Mouse (Mus musculus) limb, embryonic 11.5 days (tissue): ENCODE results near the gene Adamts9. TPM values are rescaled to one million over a fixed set of nuclear protein-coding genes. Genes with fewer than 3 reads are reported as not detected.

Experiments
- ATAC-seq: fragments of 200-750 bp; cut with Nextera tagmentation; 2 replicates; pipeline ENCODE4 v1.8.0; 2017; ENCODE audit warnings: low read depth; ENCODE audit not compliant: insufficient number of reproducible peaks, low FRiP score, low TSS enrichment
- DNase-seq: peaks from one replicate; pipeline ENCODE4 v3.0.0-alpha.2; 2015; ENCODE audit warnings: low spot score
- H3K27ac ChIP-seq: fragments of 300-500 bp; sonication (generic); replicated peaks from 2 replicates; pipeline ENCODE4 v1.5.1; 2014; ENCODE audit warnings: low read depth, mild to moderate bottlenecking, low read length
- H3K27me3 ChIP-seq: fragments of 300-500 bp; sonication (generic); 2 replicates; pipeline ENCODE4 v1.6.1; 2014; ENCODE audit warnings: mild to moderate bottlenecking, low read length, mixed read lengths; ENCODE audit not compliant: control insufficient read depth, insufficient read depth
- H3K36me3 ChIP-seq: fragments of 300-500 bp; sonication (generic); 2 replicates; pipeline ENCODE4 v1.6.1; 2014; ENCODE audit warnings: mild to moderate bottlenecking, low read length, moderate library complexity, mixed read lengths; ENCODE audit not compliant: control insufficient read depth, insufficient read depth
- H3K4me1 ChIP-seq: fragments of 300-500 bp; sonication (generic); 2 replicates; pipeline ENCODE4 v1.6.1; 2014; ENCODE audit warnings: low read length, mixed read lengths; ENCODE audit not compliant: control insufficient read depth, insufficient read depth
- H3K4me2 ChIP-seq: fragments of 300-500 bp; sonication (generic); 2 replicates; pipeline ENCODE4 v1.6.1; 2014; ENCODE audit warnings: low read depth, mild to moderate bottlenecking, moderate library complexity; ENCODE audit not compliant: severe bottlenecking
- H3K4me3 ChIP-seq: fragments of 300-500 bp; sonication (generic); 2 replicates; pipeline ENCODE4 v1.5.1; 2014; ENCODE audit warnings: low read depth, low read length
- H3K9ac ChIP-seq: fragments of 300-500 bp; sonication (generic); 2 replicates; pipeline ENCODE4 v1.6.1; 2014; ENCODE audit warnings: mild to moderate bottlenecking, low read length
- H3K9me3 ChIP-seq: fragments of 300-500 bp; sonication (generic); 2 replicates; pipeline ENCODE4 v1.6.1; 2016; ENCODE audit warnings: low read length; ENCODE audit not compliant: control insufficient read depth
- WGBS: fragments of 180-500 bp; shearing (Covaris S2); extraction: QIAGEN DNeasy Blood & Tissue Kit; methylation state at CpG from one replicate; pipeline ENCODE4 v1.1.7; 2014; 5-methylcytosine and 5-hydroxymethylcytosine counted together
- polyA plus RNA-seq: library from polyadenylated mRNA; unstranded; fragments of >200 nt; fragmentation: Nextera tagmentation; extraction: Ambion mirVana; gene quantifications from 2 replicates; pipeline ENCODE4 v1.2.1, GENCODE M21; 2014

Gene Adamts9
- polyA plus RNA-seq, 1 experiment from 2014 or later, result 3.0 TPM

DNA sequence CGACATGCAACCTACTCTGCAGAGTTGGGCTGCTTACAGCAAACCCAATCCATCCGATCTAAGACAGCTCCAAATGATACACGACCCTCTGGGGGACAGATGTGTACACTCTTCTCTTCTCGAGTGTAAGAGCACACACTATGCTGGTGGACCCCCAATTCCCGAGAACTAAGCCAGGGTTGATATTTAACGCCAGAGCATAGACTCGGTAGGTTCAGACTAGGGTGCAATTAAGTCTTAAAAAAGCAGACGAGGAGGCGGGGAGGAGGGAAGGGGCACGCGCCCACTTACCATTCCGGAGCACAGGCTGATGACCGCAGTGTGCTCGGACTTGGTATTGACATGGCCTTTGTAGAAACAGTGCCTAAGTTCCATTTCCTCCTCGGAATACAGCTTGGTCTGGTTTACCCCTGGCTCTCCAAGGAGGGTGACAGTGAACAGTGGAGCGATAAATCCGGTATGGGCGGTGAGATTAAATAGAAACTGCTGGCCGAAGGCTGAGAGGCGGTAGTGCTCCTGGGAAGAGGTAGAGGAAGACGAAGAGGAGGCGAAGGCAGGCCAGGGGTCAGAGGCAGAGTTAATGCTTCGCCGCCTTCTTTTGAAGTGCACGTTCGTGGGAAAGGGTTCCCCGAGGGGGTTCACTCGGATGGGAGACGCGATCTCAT, 1.4 kb downstream of the Adamts9 start:
- WGBS, result under 1% methylated on average over 30 of the region's 30 CpGs
- peak overlapping the region; percentile 38; the same call in 1 of the 2 replicates for H3K9ac ChIP-seq
- ATAC-seq (no peak; the same call in 1 of the 2 replicates), DNase-seq (peak; percentile 54)
- peak overlapping the region; percentile 46 for H3K4me3 ChIP-seq
- H3K4me1 ChIP-seq, result no peaks in the 10 kb centered on the region; the same call in 1 of the 2 replicates
- no peak overlapping the region for H3K27ac ChIP-seq
- H3K36me3 ChIP-seq, result no peaks in the 10 kb centered on the region
- peak overlapping the region; percentile 54 for H3K4me2 ChIP-seq
- no peaks in the 10 kb centered on the region for H3K9me3 ChIP-seq
- peaks cover 8% of the 10 kb centered on the region; the same call in 1 of the 2 replicates for H3K27me3 ChIP-seq

DNA sequence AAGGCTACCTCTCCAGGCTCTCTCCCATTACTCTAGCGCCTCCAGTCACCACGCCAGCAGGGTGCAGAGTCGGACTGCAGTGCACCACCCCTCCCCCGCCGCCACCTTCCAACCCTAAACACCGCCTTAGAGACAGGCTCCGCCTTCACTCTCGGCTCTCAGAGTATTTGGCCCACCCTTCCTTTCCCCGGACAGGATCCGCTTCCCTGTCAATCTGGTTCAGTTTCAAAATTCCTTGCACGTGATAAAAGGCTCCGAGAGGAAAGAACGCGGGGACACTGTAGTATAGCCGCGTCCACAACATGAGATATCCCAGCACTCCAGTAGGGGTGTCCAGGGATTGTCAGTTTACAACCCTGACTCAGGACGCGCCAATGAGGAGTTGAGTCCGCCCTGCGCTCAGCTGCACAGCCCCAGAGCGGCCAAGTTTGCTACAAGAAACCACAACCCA, 2.0 kb downstream of the Adamts9 start:
- Histone ChIP-seq H3K4me3 (peak overlapping the region; percentile 46), H3K9ac (peak overlapping the region; percentile 38; the same call in 1 of the 2 replicates), H3K4me2 (peak overlapping the region; percentile 54), H3K4me1 (no peaks in the 10 kb centered on the region; the same call in 1 of the 2 replicates), H3K9me3 (no peaks in the 10 kb centered on the region), H3K27me3 (peaks cover 8% of the 10 kb centered on the region; the same call in 1 of the 2 replicates), H3K27ac (no peak overlapping the region), H3K36me3 (no peaks in the 10 kb centered on the region)
- WGBS, result under 1% methylated on average over 21 of the region's 21 CpGs
- ATAC-seq (peak; percentile 53), DNase-seq (peak; percentile 78)

DNA sequence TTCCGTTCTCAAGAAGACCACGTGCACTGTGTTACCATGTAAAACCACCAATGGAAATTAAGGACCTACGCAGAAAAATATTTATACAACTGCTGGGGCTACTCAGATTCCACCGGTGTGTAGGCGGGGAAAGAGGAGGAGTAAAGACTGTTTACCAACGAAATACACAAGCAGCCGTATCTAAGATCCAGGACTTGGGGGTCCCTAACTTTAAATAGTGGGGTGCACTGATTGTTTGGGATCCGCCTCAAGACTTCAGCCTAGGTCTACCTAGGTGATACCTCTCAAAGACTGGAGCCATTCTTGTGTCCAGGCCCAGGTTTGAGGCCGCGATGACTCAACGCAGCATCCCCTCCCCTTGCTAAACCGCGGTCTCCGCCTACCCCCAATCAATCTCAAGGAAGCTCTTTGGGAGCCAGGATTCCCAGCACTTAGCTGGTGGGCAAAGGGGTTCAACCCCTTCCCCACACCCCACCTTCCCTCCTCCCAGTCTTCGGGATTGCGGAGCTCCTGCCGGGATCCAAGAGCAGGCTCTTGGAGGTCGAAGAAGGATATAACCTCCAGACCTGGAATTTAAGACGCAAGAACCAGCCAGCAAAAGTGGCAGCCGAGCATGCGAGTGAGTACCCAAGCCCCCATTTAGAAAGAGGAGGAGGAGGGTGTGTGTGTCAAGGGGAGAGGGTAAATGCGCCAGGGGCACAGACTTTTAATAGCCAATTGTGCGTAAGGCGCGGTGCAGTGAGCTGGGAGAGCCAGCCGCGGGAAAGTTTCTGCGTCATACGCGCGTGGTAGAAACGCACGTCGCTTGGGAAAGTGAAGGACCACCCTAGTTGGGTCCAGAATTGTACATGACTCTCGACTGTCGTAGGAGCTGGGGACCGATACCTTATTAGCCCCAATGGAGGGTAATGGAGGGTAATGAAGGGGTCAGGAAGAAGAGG, 2.8 kb downstream of the Adamts9 start:
- under 1% methylated on average over 37 of the region's 37 CpGs for WGBS

DNA sequence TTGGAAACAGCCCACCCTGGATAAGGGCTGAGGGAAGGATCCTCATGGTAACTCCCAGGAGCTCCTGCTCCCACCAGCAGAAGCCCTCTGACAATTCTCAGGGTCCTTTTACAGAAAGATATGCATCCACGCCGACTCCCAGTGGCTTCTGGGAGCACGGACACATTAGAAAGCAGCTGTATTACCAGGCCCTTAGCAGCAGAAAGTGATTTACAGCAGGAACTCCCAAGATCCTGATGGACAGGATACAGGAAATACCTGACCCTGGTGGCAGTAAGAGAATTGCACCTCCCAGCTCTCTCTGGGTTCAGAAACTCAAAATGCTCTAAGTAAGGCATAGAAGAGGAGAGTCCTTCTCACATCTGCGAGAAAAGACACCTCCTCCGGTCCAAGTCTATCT, 15.0 kb downstream of the Adamts9 start:
- ATAC-seq, result no peak
- Histone ChIP-seq H3K4me2 (no peak overlapping the region), H3K4me3 (no peak overlapping the region), H3K27ac (no peak overlapping the region), H3K4me1 (no peaks in the 10 kb centered on the region), H3K27me3 (no peaks in the 10 kb centered on the region), H3K9ac (no peak overlapping the region), H3K9me3 (no peaks in the 10 kb centered on the region), H3K36me3 (no peaks in the 10 kb centered on the region)
- DNase-seq, result no peak
- WGBS, result 82% methylated on average over 5 of the region's 5 CpGs

More for the DNA sequence above, 2.8 kb downstream of the Adamts9 start:
- no peak overlapping the region for H3K27ac ChIP-seq
- H3K9ac ChIP-seq, result peak overlapping the region; percentile 45
- no peaks in the 10 kb centered on the region; the same call in 1 of the 2 replicates for H3K4me1 ChIP-seq
- peaks cover 8% of the 10 kb centered on the region; the same call in 1 of the 2 replicates for H3K27me3 ChIP-seq
- DNase-seq (peak; percentile 61), ATAC-seq (no peak)
- H3K9me3 ChIP-seq, result no peaks in the 10 kb centered on the region
- H3K36me3 ChIP-seq, result no peaks in the 10 kb centered on the region
- peak overlapping the region; percentile 54 for H3K4me2 ChIP-seq
- peak overlapping the region; percentile 46 for H3K4me3 ChIP-seq

DNA sequence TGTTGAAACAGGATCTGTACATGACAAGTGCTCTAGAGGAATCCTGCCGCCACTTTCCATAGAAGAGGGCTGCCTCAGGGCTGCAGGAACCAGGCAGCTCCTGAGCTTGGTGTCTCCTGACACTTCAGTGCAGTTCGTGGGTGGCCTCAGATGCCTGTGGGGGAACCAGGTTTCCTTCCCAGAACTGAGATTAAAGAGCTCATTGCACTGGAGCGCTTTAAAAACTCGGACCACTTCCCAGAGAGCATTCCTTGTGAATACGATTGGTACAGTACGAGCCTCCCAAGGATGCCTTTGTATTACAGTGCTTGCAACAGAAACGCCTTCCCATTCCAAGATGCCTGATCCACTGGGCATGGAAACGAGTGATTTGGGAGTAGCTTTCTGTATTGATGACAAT, 18.8 kb downstream of the Adamts9 start:
- H3K4me1 ChIP-seq, result 0 out of 2 replicates have a peak, but pooled peaks cover 2% of the 10 kb centered on the region
- H3K9ac ChIP-seq, result no peak overlapping the region
- 68% methylated on average over 8 of the region's 8 CpGs for WGBS
- ATAC-seq, result no peak
- H3K4me2 ChIP-seq, result no peak overlapping the region
- H3K4me3 ChIP-seq, result no peak overlapping the region
- no peaks in the 10 kb centered on the region for H3K9me3 ChIP-seq
- H3K36me3 ChIP-seq, result no peaks in the 10 kb centered on the region
- no peaks in the 10 kb centered on the region for H3K27me3 ChIP-seq
- no peak for DNase-seq
- no peak overlapping the region for H3K27ac ChIP-seq

DNA sequence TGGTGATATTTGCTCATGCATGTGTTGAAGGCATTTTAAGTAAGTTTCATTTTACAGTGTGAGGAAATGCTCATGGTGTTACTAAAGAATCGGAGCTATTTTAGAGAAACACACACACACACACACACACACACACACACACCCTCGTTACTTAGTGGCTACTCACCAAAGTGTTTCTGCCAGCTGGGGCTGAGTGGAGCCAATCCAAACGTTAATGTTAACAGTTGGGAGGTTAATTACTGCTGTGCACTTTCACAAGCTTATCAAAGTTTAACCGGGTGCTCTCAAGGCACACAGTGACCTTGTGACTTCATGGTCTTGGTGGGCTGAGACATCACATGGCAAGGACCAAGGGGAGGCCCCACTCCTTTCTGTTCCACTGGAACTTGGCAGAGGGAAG, 21.4 kb downstream of the Adamts9 start:
- WGBS, result 29% methylated on average over 4 of the region's 4 CpGs
- H3K27ac ChIP-seq, result no peak overlapping the region
- H3K4me1 ChIP-seq, result 0 out of 2 replicates have a peak, but pooled peaks cover 2% of the 10 kb centered on the region
- no peak for DNase-seq
- H3K27me3 ChIP-seq, result no peaks in the 10 kb centered on the region
- no peaks in the 10 kb centered on the region for H3K36me3 ChIP-seq
- no peak overlapping the region for H3K9ac ChIP-seq
- no peak overlapping the region for H3K4me2 ChIP-seq
- ATAC-seq, result no peak
- H3K9me3 ChIP-seq, result no peaks in the 10 kb centered on the region
- H3K4me3 ChIP-seq, result no peak overlapping the region

DNA sequence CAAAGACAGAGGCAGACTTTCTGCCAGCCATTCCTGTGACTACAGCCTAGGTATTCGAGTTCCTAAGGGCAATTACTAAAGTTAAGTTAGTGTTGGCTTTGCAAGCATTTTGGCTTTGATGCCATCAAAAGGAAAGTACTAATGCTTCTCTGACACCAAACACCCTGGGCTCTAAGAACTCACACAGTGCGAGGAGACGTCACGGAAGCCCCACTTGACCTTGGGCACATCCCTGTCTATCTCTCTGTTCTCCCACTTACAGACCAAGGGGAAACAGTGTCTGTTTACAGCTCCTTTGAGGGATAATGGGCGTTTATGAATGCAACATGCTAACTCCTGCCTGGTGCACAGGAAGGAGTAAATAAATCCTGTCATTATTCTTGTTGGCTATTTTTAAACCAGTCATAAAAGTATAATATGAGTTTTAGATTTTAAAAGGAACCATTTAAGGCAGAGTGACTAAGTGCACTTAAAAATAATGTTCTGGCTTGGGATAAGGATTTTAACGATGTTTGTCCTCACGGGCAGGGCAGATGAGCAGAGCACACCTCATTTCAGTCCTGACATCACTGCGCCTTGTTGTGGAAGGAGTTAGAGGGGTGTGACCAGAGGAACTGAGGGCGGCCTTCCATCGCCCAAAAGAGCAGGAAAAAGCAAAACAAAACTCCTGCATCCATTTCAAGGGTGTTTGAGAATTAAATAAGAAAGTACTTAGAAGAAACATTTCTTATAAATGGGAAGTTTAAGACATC, 22.2 kb downstream of the Adamts9 start:
- no peak overlapping the region for H3K4me3 ChIP-seq
- no peak for DNase-seq
- no peak overlapping the region for H3K4me2 ChIP-seq
- H3K9ac ChIP-seq, result no peak overlapping the region
- H3K27ac ChIP-seq, result no peak overlapping the region
- ATAC-seq, result no peak
- WGBS, result 32% methylated on average over 10 of the region's 10 CpGs
- no peaks in the 10 kb centered on the region for H3K36me3 ChIP-seq
- no peaks in the 10 kb centered on the region for H3K27me3 ChIP-seq
- no peaks in the 10 kb centered on the region for H3K9me3 ChIP-seq
- H3K4me1 ChIP-seq, result 0 out of 2 replicates have a peak, but pooled peaks cover 2% of the 10 kb centered on the region

DNA sequence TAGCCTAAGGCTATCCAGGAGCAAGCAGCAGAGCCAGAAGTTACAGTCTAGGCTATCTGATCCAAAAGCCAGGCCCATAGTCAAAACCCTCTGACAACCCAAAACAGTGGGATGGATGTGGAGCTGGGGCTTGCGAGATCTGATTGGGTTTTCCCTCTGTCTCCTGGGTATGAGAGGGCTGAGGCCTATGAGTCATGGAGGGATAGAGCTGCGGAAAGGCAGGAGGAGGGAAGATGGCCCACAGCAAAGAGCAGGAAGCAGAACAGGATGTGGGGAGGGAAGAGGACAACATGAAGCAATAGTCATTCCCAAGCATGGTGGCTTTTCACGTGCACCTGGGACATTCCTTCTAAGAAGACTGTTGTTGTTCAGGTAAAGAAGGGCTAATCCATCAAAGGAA, 32.7 kb downstream of the Adamts9 start:
- 83% methylated on average over 3 of the region's 3 CpGs for WGBS
- Histone ChIP-seq H3K4me3 (no peak overlapping the region), H3K36me3 (0 out of 2 replicates have a peak, but pooled peaks cover 2% of the 10 kb centered on the region), H3K27ac (no peak overlapping the region), H3K9ac (no peak overlapping the region), H3K4me2 (no peak overlapping the region), H3K27me3 (no peaks in the 10 kb centered on the region), H3K4me1 (no peaks in the 10 kb centered on the region), H3K9me3 (no peaks in the 10 kb centered on the region)
- DNase-seq (no peak), ATAC-seq (no peak)
